ENCODE assay signal across 8 mouse cellular contexts in the genomic region with DNA sequence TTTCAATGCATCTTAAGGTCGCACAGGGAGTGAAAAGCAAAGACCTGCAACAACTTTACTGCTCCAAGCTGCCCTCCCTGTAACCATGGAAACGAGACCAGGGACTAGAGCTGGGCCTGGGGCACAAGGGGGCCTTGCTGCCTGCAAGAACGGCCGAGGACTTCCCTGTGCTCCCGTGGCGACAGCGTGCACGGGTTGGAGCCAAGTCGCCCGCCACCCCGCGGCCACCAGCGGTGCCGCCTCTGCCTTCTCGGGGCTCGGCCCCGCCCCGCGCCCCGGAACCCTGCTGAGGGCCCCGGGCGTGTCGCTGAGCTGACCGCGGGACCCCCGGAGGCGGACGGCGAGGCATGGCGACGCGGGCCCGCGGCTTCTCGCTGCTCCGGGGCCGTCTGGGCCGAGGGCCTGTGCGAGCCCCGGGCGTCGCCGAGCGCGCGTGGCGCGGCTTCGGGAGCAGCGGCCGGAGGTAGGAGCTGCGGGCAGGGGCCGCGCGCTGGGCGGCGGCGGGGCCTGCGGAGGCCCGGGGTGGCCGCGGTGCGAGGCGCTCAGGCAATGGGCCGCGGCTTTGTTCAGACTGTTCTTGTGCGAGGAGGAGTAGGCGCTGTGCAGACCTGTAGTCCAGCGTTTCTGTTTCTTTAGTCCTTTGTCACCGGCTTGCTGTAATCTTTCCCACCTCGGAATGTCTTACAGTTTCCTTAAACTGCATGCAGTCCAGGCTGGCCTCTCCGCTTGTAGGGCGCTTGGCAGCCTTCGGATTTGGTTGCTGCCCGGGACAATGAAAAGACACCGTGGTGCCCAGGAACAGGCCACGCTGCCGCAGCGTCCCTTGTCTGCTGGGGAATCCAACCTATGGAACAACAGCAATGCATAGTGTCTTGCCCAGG. TPM values are rescaled to one million over a fixed set of nuclear protein-coding genes. Genes with fewer than 3 reads are reported as not detected.
DNase-seq lines count a peak whose midpoint lies in the region; ATAC-seq lines count a peak whose summit lies in the region.

TSS of gene Mthfd2l (plus strand) at position 147 of the 881 bp plus-strand sequence.

- no peaks in the 10 kb centered on the region for H3K9me3 ChIP-seq in embryonic facial prominence, embryonic 13.5 days
- no peaks in the 10 kb centered on the region for H3K9me3 ChIP-seq in limb, embryonic 13.5 days
- no peaks in the 10 kb centered on the region for H3K9me3 ChIP-seq in midbrain, embryonic 15.5 days

- H3K36me3 ChIP-seq in embryonic facial prominence, embryonic 13.5 days = peaks cover 19% of the 10 kb centered on the region
- peaks cover 22% of the 10 kb centered on the region for H3K36me3 ChIP-seq in limb, embryonic 13.5 days
- no peaks in the 10 kb centered on the region for H3K36me3 ChIP-seq in midbrain, embryonic 15.5 days (replicated peaks)

- peak; percentile 70 for DNase-seq in layer of hippocampus, adult 11-12 months (ENCODE audit: low spot score)
- no peak for DNase-seq in layer of hippocampus, adult 9-10 months (ENCODE audit: low spot score)
- DNase-seq in heart, adult 18-20 months = peak; percentile 88 to 90
- DNase-seq in kidney, adult 18-20 months = peak; percentile 88
- peak; percentile 65 to 80 for DNase-seq in spleen, adult 18-20 months

- peak within 1 kb of the TSS; percentile 94 for H3K9ac ChIP-seq in embryonic facial prominence, embryonic 13.5 days
- peak within 1 kb of the TSS; percentile 96 for H3K9ac ChIP-seq in limb, embryonic 13.5 days
- H3K9ac ChIP-seq in midbrain, embryonic 15.5 days = peak within 1 kb of the TSS; percentile 85

- H3K4me1 ChIP-seq in embryonic facial prominence, embryonic 13.5 days = peaks cover 6% of the 10 kb centered on the region
- peaks cover 10% of the 10 kb centered on the region for H3K4me1 ChIP-seq in limb, embryonic 13.5 days
- H3K4me1 ChIP-seq in midbrain, embryonic 15.5 days = peaks cover 17% of the 10 kb centered on the region

- H3K27me3 ChIP-seq in embryonic facial prominence, embryonic 13.5 days = no peaks in the 10 kb centered on the region
- no peaks in the 10 kb centered on the region for H3K27me3 ChIP-seq in limb, embryonic 13.5 days
- no peaks in the 10 kb centered on the region for H3K27me3 ChIP-seq in midbrain, embryonic 15.5 days (replicated peaks)

- peak within 1 kb of the TSS; percentile 61 for H3K4me2 ChIP-seq in embryonic facial prominence, embryonic 13.5 days
- H3K4me2 ChIP-seq in limb, embryonic 13.5 days (replicated peaks) = peak within 1 kb of the TSS; percentile 60
- peak within 1 kb of the TSS; percentile 70 for H3K4me2 ChIP-seq in midbrain, embryonic 15.5 days

- ATAC-seq in embryonic facial prominence, embryonic 13.5 days (ENCODE audit: insufficient number of reproducible peaks, insufficient read depth, low FRiP score, low TSS enrichment, low read depth) = peak; percentile 98
- peak; percentile 98 for ATAC-seq in limb, embryonic 13.5 days (ENCODE audit: low FRiP score, low read depth)
- peak; percentile 98 for ATAC-seq in midbrain, embryonic 15.5 days (replicated peaks)

- H3K4me3 ChIP-seq in embryonic facial prominence, embryonic 13.5 days = peak within 1 kb of the TSS; percentile 69
- H3K4me3 ChIP-seq in limb, embryonic 13.5 days = peak within 1 kb of the TSS; percentile 76
- H3K4me3 ChIP-seq in midbrain, embryonic 15.5 days = peak within 1 kb of the TSS; percentile 61

- WGBS in embryonic facial prominence, embryonic 13.5 days = under 1% methylated on average over 79 of the region's 79 CpGs
- under 1% methylated on average over 79 of the region's 79 CpGs for WGBS in limb, embryonic 13.5 days
- WGBS in midbrain, embryonic 15.5 days = under 1% methylated on average over 76 of the region's 79 CpGs

- peak within 1 kb of the TSS; percentile 99 for H3K27ac ChIP-seq in embryonic facial prominence, embryonic 13.5 days
- H3K27ac ChIP-seq in limb, embryonic 13.5 days = peak within 1 kb of the TSS; percentile 99
- peak within 1 kb of the TSS; percentile 99 for H3K27ac ChIP-seq in midbrain, embryonic 15.5 days

RNA-seq across cellular contexts. Expression of gene Mthfd2l, which starts in this region (rescaled TPM):
- 60.1 and 67.4 TPM in 2 replicates for polyA plus RNA-seq in embryonic facial prominence, embryonic 13.5 days (2015; fragmentation: Nextera tagmentation; extraction: Ambion mirVana)
- 10 to 100 TPM in 1 of 2 experiments, 1 to 10 TPM in 1; 8.3 to 11.1 TPM for total RNA-seq in heart, adult 18-20 months (2021)
- 59.5 and 62.3 TPM in 2 replicates for polyA plus RNA-seq in limb, embryonic 13.5 days (2015; fragmentation: Nextera tagmentation; extraction: Ambion mirVana)
- polyA plus RNA-seq in midbrain, embryonic 15.5 days (2015; fragmentation: Nextera tagmentation; extraction: Ambion mirVana) = 59.7 and 65.4 TPM in 2 replicates
